Mouse (Mus musculus) myocyte (in vitro differentiated cells): Measurements from ENCODE around the gene Foxe3. TPM values are rescaled to one million over a fixed set of nuclear protein-coding genes. Genes with fewer than 3 reads are reported as not detected.

ENCODE experiments used
- H3K27me3 ChIP-seq: one replicate; pipeline ENCODE4 v1.6.1; 2011; ENCODE audit not compliant: control insufficient read depth, insufficient read depth, insufficient read length
- H3K36me3 ChIP-seq: one replicate; pipeline ENCODE4 v1.6.1; 2011; ENCODE audit not compliant: control insufficient read depth, insufficient read depth
- H3K4me2 ChIP-seq: one replicate; pipeline ENCODE4 v1.6.1; 2011; ENCODE audit warnings: low read depth, control low read depth
- H3K4me3 ChIP-seq: one replicate; pipeline ENCODE4 v1.5.1; 2011; ENCODE audit warnings: mild to moderate bottlenecking, control low read depth, moderate library complexity
- H3K79me2 ChIP-seq: one replicate; pipeline ENCODE4 v1.6.1; 2011; ENCODE audit not compliant: control insufficient read depth, insufficient read depth
- H3ac ChIP-seq: one replicate; pipeline ENCODE4 v1.6.1; 2011; ENCODE audit not compliant: control insufficient read depth, insufficient read length
- CEBPB ChIP-seq: IDR thresholded peaks from 2 replicates; pipeline ENCODE4 v1.6.1; 2011; ENCODE audit warnings: mild to moderate bottlenecking, moderate library complexity; ENCODE audit not compliant: poor library complexity, insufficient read depth, severe bottlenecking
- E2F4 ChIP-seq: IDR thresholded peaks from one replicate; pipeline ENCODE4 v1.6.1; 2011; ENCODE audit warnings: mild to moderate bottlenecking, control low read depth, moderate library complexity; ENCODE audit not compliant: insufficient read depth
- MAX ChIP-seq: IDR thresholded peaks from one replicate; pipeline ENCODE4 v1.6.1; 2011; ENCODE audit warnings: low read depth, mild to moderate bottlenecking, control low read depth
- MYOD1 ChIP-seq, 3 experiments: IDR thresholded peaks; one replicate each; pipeline ENCODE4 v1.6.1; 2011; ENCODE audit warnings: control low read depth in 2 of 3, low read depth in 2 of 3, mild to moderate bottlenecking in 2 of 3, moderate library complexity in 1 of 3; ENCODE audit not compliant: insufficient read length in 2 of 3, control insufficient read depth in 1 of 3
- MYOG ChIP-seq, 3 experiments: IDR thresholded peaks; one replicate each; pipeline ENCODE4 v1.6.1; 2011; ENCODE audit warnings: control low read depth in 2 of 3, low read depth in 2 of 3, mild to moderate bottlenecking in 2 of 3; ENCODE audit not compliant: insufficient read length in 2 of 3, control insufficient read depth in 1 of 3, insufficient read depth in 1 of 3
- POLR2A ChIP-seq: IDR thresholded peaks from one replicate; pipeline ENCODE4 v1.6.1; 2011; ENCODE audit warnings: low read depth, mild to moderate bottlenecking, control low read depth, moderate library complexity; ENCODE audit not compliant: insufficient read length
- POLR2AphosphoS2 ChIP-seq: IDR thresholded peaks from one replicate; pipeline ENCODE4 v1.6.1; 2011; ENCODE audit warnings: low read depth, control low read depth; ENCODE audit not compliant: insufficient read length
- REST ChIP-seq: IDR thresholded peaks from one replicate; pipeline ENCODE4 v1.6.1; 2011; ENCODE audit warnings: mild to moderate bottlenecking, control low read depth, moderate library complexity; ENCODE audit not compliant: insufficient read depth, insufficient read length
- SRF ChIP-seq: IDR thresholded peaks from one replicate; pipeline ENCODE4 v1.6.1; 2011; ENCODE audit warnings: low read depth; ENCODE audit not compliant: control insufficient read depth, insufficient read length
- TCF12 ChIP-seq: IDR thresholded peaks from one replicate; pipeline ENCODE4 v1.6.1; 2011; ENCODE audit warnings: mild to moderate bottlenecking, control low read depth; ENCODE audit not compliant: poor library complexity, insufficient read depth, severe bottlenecking
- TCF3 ChIP-seq: IDR thresholded peaks from one replicate; pipeline ENCODE4 v1.6.1; 2011; ENCODE audit warnings: low read depth, control low read depth; ENCODE audit not compliant: insufficient read length
- USF1 ChIP-seq: IDR thresholded peaks from one replicate; pipeline ENCODE4 v1.6.1; 2011; ENCODE audit warnings: low read depth, mild to moderate bottlenecking, control low read depth, moderate library complexity
- polyA plus RNA-seq: library from polyadenylated mRNA; unstranded; fragments of >200 nt; fragmentation: generic; extraction: Trizol; gene quantifications from one replicate; pipeline ENCODE4 v1.2.1, GENCODE M21; 2012; ENCODE audit warnings: missing spikeins

The Foxe3 gene
- polyA plus RNA-seq, 1 experiment = not detected

- H3K4me3 ChIP-seq = no peak overlapping the region
- H3ac ChIP-seq = no peak overlapping the region
- no peaks in the 10 kb centered on the region for H3K36me3 ChIP-seq
- H3K27me3 ChIP-seq = peaks cover 25% of the 10 kb centered on the region
- no peaks in the 10 kb centered on the region for H3K79me2 ChIP-seq
- H3K4me2 ChIP-seq = no peak overlapping the region
- TF ChIP-seq MAX = no peak
- no peak for TF ChIP-seq MYOG (IDR thresholded peaks at IDR 0.05; ENCODE audit: control insufficient read depth in 1 of 3, insufficient read depth in 1 of 3, insufficient read length in 2 of 3, low read depth in 2 of 3)
- TF ChIP-seq CEBPB = no peak
- TF ChIP-seq POLR2AphosphoS2 = no peak
- no peak for TF ChIP-seq USF1
- no peak for TF ChIP-seq SRF
- TF ChIP-seq REST = no peak
- TF ChIP-seq MYOD1 (IDR thresholded peaks at IDR 0.05; ENCODE audit: control insufficient read depth in 1 of 3, insufficient read length in 2 of 3, low read depth in 2 of 3) = no peak
- TF ChIP-seq POLR2A = no peak
- no peak for TF ChIP-seq TCF3
- TF ChIP-seq E2F4 = no peak
- TF ChIP-seq TCF12 = no peak
Observed at GRCm38 (mm10) chr4:114902641-114903421, 23.0 kb downstream of the Foxe3 start.

- H3K4me2 ChIP-seq = no peak overlapping the region
- H3ac ChIP-seq = no peak overlapping the region
- no peak overlapping the region for H3K4me3 ChIP-seq
- no peaks in the 10 kb centered on the region for H3K79me2 ChIP-seq
- H3K36me3 ChIP-seq = no peaks in the 10 kb centered on the region
- TF ChIP-seq MYOD1 (IDR thresholded peaks at IDR 0.05; ENCODE audit: control insufficient read depth in 1 of 3, insufficient read length in 2 of 3, low read depth in 2 of 3) = no peak
- no peak for TF ChIP-seq POLR2A
- TF ChIP-seq TCF3 = no peak
- no peak for TF ChIP-seq POLR2AphosphoS2
- no peak for TF ChIP-seq REST
- TF ChIP-seq CEBPB = no peak
- no peak for TF ChIP-seq TCF12
- TF ChIP-seq MYOG (IDR thresholded peaks at IDR 0.05; ENCODE audit: control insufficient read depth in 1 of 3, insufficient read depth in 1 of 3, insufficient read length in 2 of 3, low read depth in 2 of 3) = no peak
- TF ChIP-seq SRF = no peak
- no peak for TF ChIP-seq USF1
- peaks cover 25% of the 10 kb centered on the region for H3K27me3 ChIP-seq
Observed at GRCm38 (mm10) chr4:114901643-114902351, 24.0 kb downstream of the Foxe3 start.

GRCm38 (mm10) chr4:114900866-114901642, 24.8 kb downstream of the Foxe3 start:
- Histone ChIP-seq H3ac (no peak overlapping the region), H3K79me2 (no peaks in the 10 kb centered on the region), H3K27me3 (peaks cover 25% of the 10 kb centered on the region), H3K4me3 (no peak overlapping the region), H3K36me3 (no peaks in the 10 kb centered on the region), H3K4me2 (no peak overlapping the region)
- no peak for TF ChIP-seq POLR2A
- TF ChIP-seq TCF12 = no peak
- TF ChIP-seq CEBPB = no peak
- no peak for TF ChIP-seq MAX
- no peak for TF ChIP-seq USF1
- TF ChIP-seq TCF3 = no peak
- no peak for TF ChIP-seq REST
- TF ChIP-seq MYOG (IDR thresholded peaks at IDR 0.05; ENCODE audit: control insufficient read depth in 1 of 3, insufficient read depth in 1 of 3, insufficient read length in 2 of 3, low read depth in 2 of 3) = no peak
- no peak for TF ChIP-seq SRF
- TF ChIP-seq E2F4 = no peak
- TF ChIP-seq POLR2AphosphoS2 = no peak
- TF ChIP-seq MYOD1 (IDR thresholded peaks at IDR 0.05; ENCODE audit: control insufficient read depth in 1 of 3, insufficient read length in 2 of 3, low read depth in 2 of 3) = no peak

- no peak for TF ChIP-seq SRF
- TF ChIP-seq TCF3 = no peak
- no peak for TF ChIP-seq REST
- no peak for TF ChIP-seq POLR2A
- TF ChIP-seq POLR2AphosphoS2 = no peak
- TF ChIP-seq TCF12 = no peak
- no peak for TF ChIP-seq E2F4
- TF ChIP-seq MYOG (IDR thresholded peaks at IDR 0.05; ENCODE audit: control insufficient read depth in 1 of 3, insufficient read depth in 1 of 3, insufficient read length in 2 of 3, low read depth in 2 of 3) = no peak
- TF ChIP-seq MAX = no peak
- no peak for TF ChIP-seq MYOD1 (IDR thresholded peaks at IDR 0.05; ENCODE audit: control insufficient read depth in 1 of 3, insufficient read length in 2 of 3, low read depth in 2 of 3)
- TF ChIP-seq CEBPB = no peak
- TF ChIP-seq USF1 = no peak
- Histone ChIP-seq H3K4me3 (no peak overlapping the region), H3ac (no peak overlapping the region), H3K27me3 (peaks cover 25% of the 10 kb centered on the region), H3K4me2 (no peak overlapping the region), H3K79me2 (no peaks in the 10 kb centered on the region), H3K36me3 (no peaks in the 10 kb centered on the region)
Observed at GRCm38 (mm10) chr4:114899885-114900284, 25.9 kb downstream of the Foxe3 start.
